Mouse (Mus musculus) kidney, postnatal 0 days (tissue): ENCODE measurements around the gene Slc39a11. TPM values are rescaled to one million over a fixed set of nuclear protein-coding genes. Genes with fewer than 3 reads are reported as not detected.

Source experiments
- ATAC-seq: fragments of 200-750 bp; cut with Nextera tagmentation; replicated peaks from 2 replicates; pipeline ENCODE4 v1.8.0; 2017; ENCODE audit warnings: low read depth, moderate number of reproducible peaks, moderate TSS enrichment, moderate library complexity; ENCODE audit not compliant: low FRiP score
- DNase-seq: peaks from one replicate; pipeline ENCODE4 v3.0.0-alpha.2; 2016; ENCODE audit warnings: low spot score
- H3K27ac ChIP-seq: fragments of 300-500 bp; sonication (generic); 2 replicates; pipeline ENCODE4 v1.5.1; 2014; ENCODE audit warnings: mild to moderate bottlenecking
- H3K27me3 ChIP-seq: fragments of 300-500 bp; sonication (generic); 2 replicates; pipeline ENCODE4 v1.6.1; 2014; ENCODE audit warnings: low read length, mixed read lengths; ENCODE audit not compliant: insufficient read depth
- H3K36me3 ChIP-seq: fragments of 300-500 bp; sonication (generic); 2 replicates; pipeline ENCODE4 v1.6.1; 2014; ENCODE audit warnings: low read length, mixed read lengths; ENCODE audit not compliant: insufficient read depth
- H3K4me1 ChIP-seq: fragments of 300-500 bp; sonication (generic); replicated peaks from 2 replicates; pipeline ENCODE4 v1.6.1; 2014; ENCODE audit warnings: antibody characterized with exemption, low read length, mixed read lengths; ENCODE audit not compliant: insufficient read depth
- H3K4me2 ChIP-seq: fragments of 300-500 bp; sonication (generic); 2 replicates; pipeline ENCODE4 v1.6.1; 2014; ENCODE audit warnings: mild to moderate bottlenecking, low read length, moderate library complexity, mixed read lengths
- H3K4me3 ChIP-seq: fragments of 300-500 bp; sonication (generic); replicated peaks from 2 replicates; pipeline ENCODE4 v1.5.1; 2014; ENCODE audit warnings: low read depth, low read length
- H3K9ac ChIP-seq: fragments of 300-500 bp; sonication (generic); 2 replicates; pipeline ENCODE4 v1.6.1; 2014; ENCODE audit warnings: low read depth, low read length
- H3K9me3 ChIP-seq: fragments of 300-500 bp; sonication (generic); replicated peaks from 2 replicates; pipeline ENCODE4 v1.6.1; 2016; ENCODE audit warnings: low read length, inconsistent platforms, mixed read lengths
- CTCF ChIP-seq: IDR thresholded peaks from 2 replicates; pipeline ENCODE4 v1.5.1; 2016; ENCODE audit warnings: antibody characterized with exemption, low read depth, mild to moderate bottlenecking, moderate library complexity
- WGBS: fragments of 180-500 bp; shearing (Covaris S2); extraction: QIAGEN DNeasy Blood & Tissue Kit; methylation state at CpG from one replicate; pipeline ENCODE4 v1.1.7; 2014; 5-methylcytosine and 5-hydroxymethylcytosine counted together
- polyA plus RNA-seq: library from polyadenylated mRNA; unstranded; fragments of >200 nt; fragmentation: Nextera tagmentation; extraction: Ambion mirVana; gene quantifications from 2 replicates; pipeline ENCODE4 v1.2.1, GENCODE M21; 2015

The Slc39a11 gene
- polyA plus RNA-seq, 1 experiment from 2014 or later = 23.3 TPM

- DNase-seq (no peak), ATAC-seq (no peak)
- no peak overlapping the region for H3K27ac ChIP-seq
- H3K9ac ChIP-seq = no peak overlapping the region
- TF ChIP-seq CTCF = peak; percentile 28; the same call in 1 of the 2 replicates
- no peaks in the 10 kb centered on the region; the same call in 1 of the 2 replicates for H3K9me3 ChIP-seq
- 79% methylated on average over 1 of the region's 1 CpGs for WGBS
- no peaks in the 10 kb centered on the region for H3K27me3 ChIP-seq
- H3K4me2 ChIP-seq = no peak overlapping the region
- no peaks in the 10 kb centered on the region for H3K4me1 ChIP-seq
- no peaks in the 10 kb centered on the region for H3K36me3 ChIP-seq
- no peak overlapping the region for H3K4me3 ChIP-seq
Observed at GRCm38 (mm10) chr11:113397394-113397793, 252.5 kb downstream of the Slc39a11 start.

GRCm38 (mm10) chr11:113393366-113394150 is 256.3 kb downstream of the Slc39a11 start:
- H3K27me3 ChIP-seq = no peaks in the 10 kb centered on the region
- no peaks in the 10 kb centered on the region for H3K4me1 ChIP-seq
- no peak overlapping the region for H3K27ac ChIP-seq
- ATAC-seq (no peak), DNase-seq (no peak)
- no peak overlapping the region for H3K9ac ChIP-seq
- H3K4me3 ChIP-seq = no peak overlapping the region
- H3K4me2 ChIP-seq = no peak overlapping the region
- 54% methylated on average over 23 of the region's 23 CpGs for WGBS
- TF ChIP-seq CTCF = no peak
- no peaks in the 10 kb centered on the region; the same call in 1 of the 2 replicates for H3K9me3 ChIP-seq
- no peaks in the 10 kb centered on the region for H3K36me3 ChIP-seq

GRCm38 (mm10) chr11:113391664-113392063 is 258.2 kb downstream of the Slc39a11 start:
- Histone ChIP-seq H3K4me2 (no peak overlapping the region), H3K27ac (no peak overlapping the region), H3K9me3 (no peaks in the 10 kb centered on the region), H3K4me3 (no peak overlapping the region), H3K9ac (no peak overlapping the region), H3K4me1 (no peaks in the 10 kb centered on the region), H3K27me3 (no peaks in the 10 kb centered on the region), H3K36me3 (no peaks in the 10 kb centered on the region)
- no peak for TF ChIP-seq CTCF
- no peak for DNase-seq
- 89% methylated on average over 12 of the region's 12 CpGs for WGBS
- no peak for ATAC-seq

GRCm38 (mm10) chr11:113389637-113390036 is 260.2 kb downstream of the Slc39a11 start:
- Histone ChIP-seq H3K4me3 (no peak overlapping the region), H3K4me1 (no peaks in the 10 kb centered on the region), H3K4me2 (no peak overlapping the region), H3K27ac (no peak overlapping the region), H3K27me3 (no peaks in the 10 kb centered on the region), H3K36me3 (no peaks in the 10 kb centered on the region), H3K9ac (no peak overlapping the region), H3K9me3 (no peaks in the 10 kb centered on the region)
- 37% methylated on average over 6 of the region's 6 CpGs for whole genome bisulfite sequencing
- no peak for TF ChIP-seq CTCF
- ATAC-seq (no peak), DNase-seq (no peak)

- Histone ChIP-seq H3K4me2 (no peak overlapping the region), H3K9me3 (no peaks in the 10 kb centered on the region), H3K4me3 (no peak overlapping the region), H3K36me3 (no peaks in the 10 kb centered on the region), H3K27ac (no peak overlapping the region), H3K9ac (no peak overlapping the region), H3K27me3 (no peaks in the 10 kb centered on the region), H3K4me1 (no peaks in the 10 kb centered on the region)
- 30% methylated on average over 10 of the region's 10 CpGs for WGBS
- DNase-seq (peak; percentile 12), ATAC-seq (no peak)
- no peak for TF ChIP-seq CTCF
Observed at GRCm38 (mm10) chr11:113382674-113383571, 267.0 kb downstream of the Slc39a11 start.

GRCm38 (mm10) chr11:113381550-113381949 is 268.3 kb downstream of the Slc39a11 start:
- H3K4me1 ChIP-seq = no peaks in the 10 kb centered on the region
- no peak overlapping the region for H3K4me2 ChIP-seq
- H3K4me3 ChIP-seq = no peak overlapping the region
- H3K36me3 ChIP-seq = no peaks in the 10 kb centered on the region
- H3K27me3 ChIP-seq = no peaks in the 10 kb centered on the region
- H3K9ac ChIP-seq = no peak overlapping the region
- ATAC-seq (no peak), DNase-seq (no peak)
- 79% methylated on average over 8 of the region's 8 CpGs for WGBS
- H3K27ac ChIP-seq = no peak overlapping the region
- no peaks in the 10 kb centered on the region for H3K9me3 ChIP-seq
- TF ChIP-seq CTCF = no peak
